Mouse (Mus musculus): ENCODE data around the gene Rnf216. TPM values are rescaled to one million over a fixed set of nuclear protein-coding genes. Genes with fewer than 3 reads are reported as not detected.

Rnf216 gene
- total RNA-seq, 2 experiments from 2014 or later = 37.4 to 45.4 TPM

DNA sequence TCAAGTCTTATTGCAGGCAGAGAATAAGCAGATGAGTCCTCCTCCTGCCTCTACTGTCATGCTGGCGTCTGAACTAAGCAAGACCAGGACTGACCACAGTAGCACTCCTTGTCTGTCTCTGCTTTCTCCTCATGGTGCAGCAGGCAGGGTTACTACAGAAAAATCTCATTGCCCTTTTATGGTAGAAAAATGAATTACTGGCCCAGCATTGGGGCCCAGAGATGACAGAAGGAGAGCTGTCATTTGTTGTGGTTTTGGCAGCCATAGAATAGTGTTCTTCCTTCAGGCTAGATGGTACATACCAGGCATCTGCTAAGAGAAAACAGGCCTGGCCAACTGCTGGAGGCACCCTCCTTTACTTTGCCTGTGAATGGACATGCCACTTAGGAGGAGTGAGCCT is 55.0 kb downstream of the Rnf216 start:
- no peak for DNase-seq (ENCODE audit: low spot score in 2 of 2)

GRCm38 (mm10) chr5:143056191-143056880 is 56.5 kb downstream of the Rnf216 start:
- intact Hi-C loops (cut with DNase I) = no loop called here

More for the DNA sequence above, 55.0 kb downstream of the Rnf216 start:
- intact Hi-C loops (cut with DNase I) = no loop called here

DNA sequence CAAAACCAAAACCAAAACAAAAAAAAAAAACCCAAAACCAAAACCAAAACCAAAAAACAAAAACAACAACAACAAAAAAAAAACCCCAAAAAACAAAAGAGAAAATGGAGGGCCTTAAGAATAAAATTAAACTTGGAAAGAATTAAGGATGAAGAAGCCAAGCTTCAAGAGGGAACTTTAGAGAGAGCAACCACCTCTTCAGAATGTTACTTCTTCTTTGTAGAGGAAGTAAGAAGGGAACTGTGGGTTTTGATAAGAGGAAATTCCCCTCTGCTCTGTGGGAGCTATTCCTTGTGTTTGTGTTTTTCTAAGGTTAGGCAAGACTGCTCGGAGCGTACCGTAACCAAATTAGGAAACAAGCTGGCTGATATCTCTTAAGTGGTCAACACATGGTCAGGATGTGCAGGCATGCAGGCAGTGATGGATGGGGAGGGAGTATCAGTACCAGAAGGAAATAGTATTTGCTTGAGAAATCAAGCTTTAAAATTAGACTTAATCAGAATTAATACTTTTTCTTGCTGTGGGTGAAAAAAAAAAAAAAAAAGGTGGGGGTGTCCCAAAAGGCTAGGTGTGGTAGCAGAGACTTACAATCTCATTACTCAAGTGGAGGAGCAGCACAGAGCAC is 57.2 kb downstream of the Rnf216 start:
- intact Hi-C loops (cut with DNase I) = no loop called here
- no peak for DNase-seq (ENCODE audit: low spot score in 2 of 2)

More at GRCm38 (mm10) chr5:143056191-143056880, 56.5 kb downstream of the Rnf216 start:
- DNase-seq (ENCODE audit: low spot score in 2 of 2) = no peak

DNA sequence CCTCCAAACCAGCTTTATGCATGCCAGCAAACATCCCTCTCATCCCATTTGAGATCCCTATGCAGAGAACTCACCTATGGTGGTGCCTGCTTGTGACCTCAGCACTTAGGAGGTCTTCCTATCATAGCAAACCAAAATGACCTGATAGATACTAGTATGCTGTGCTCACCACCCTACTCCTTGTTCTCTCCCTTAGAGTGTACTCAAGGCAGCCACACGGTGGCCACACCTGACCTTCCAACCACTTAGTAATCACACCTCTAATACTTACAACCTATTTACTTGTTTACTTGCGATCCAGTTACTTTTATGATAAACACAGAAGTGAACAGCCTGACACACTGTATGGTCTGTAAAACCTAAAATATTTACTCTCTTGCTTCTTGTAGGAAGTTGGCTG is 58.1 kb downstream of the Rnf216 start:
- intact Hi-C loops (cut with DNase I) = no loop called here
- no peak for DNase-seq (ENCODE audit: low spot score in 2 of 2)

- DNase-seq (ENCODE audit: low spot score in 2 of 2) = peak; percentile 46 to 56
These were observed 59.4 kb downstream of the Rnf216 start for GRCm38 (mm10) chr5:143053132-143053972.

GRCm38 (mm10) chr5:143052677-143053076 is 60.1 kb downstream of the Rnf216 start:
- no peak for DNase-seq (ENCODE audit: low spot score in 2 of 2)
- intact Hi-C loops (cut with DNase I) = no loop called here

More at GRCm38 (mm10) chr5:143053132-143053972, 59.4 kb downstream of the Rnf216 start:
- intact Hi-C loops (cut with DNase I) = no loop called here

DNA sequence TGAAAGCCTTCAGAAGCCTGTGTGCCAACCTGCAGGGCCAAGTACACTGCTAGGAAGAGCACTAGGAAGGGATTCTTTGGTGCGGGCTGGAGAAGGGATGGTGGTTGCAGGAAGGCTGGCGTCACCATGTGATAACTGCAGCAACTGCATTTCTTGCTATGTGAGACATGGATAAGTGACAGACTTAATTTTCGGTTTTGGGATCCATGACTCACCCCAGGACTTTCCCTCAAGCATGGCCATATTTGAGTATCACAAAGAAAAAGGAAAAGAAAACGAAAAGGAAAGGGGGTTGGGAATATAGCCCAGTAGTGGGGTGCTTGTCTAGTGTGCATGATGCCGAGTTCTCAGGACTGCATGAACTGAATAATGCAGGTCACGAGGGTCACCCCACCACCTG is 60.9 kb downstream of the Rnf216 start:
- DNase-seq (ENCODE audit: low spot score in 2 of 2) = no peak
- intact Hi-C loops (cut with DNase I) = no loop called here

GRCm38 (mm10) chr5:143050273-143050672 is 62.5 kb downstream of the Rnf216 start:
- no peak for DNase-seq (ENCODE audit: low spot score in 2 of 2)
- intact Hi-C loops (cut with DNase I) = no loop called here

DNA sequence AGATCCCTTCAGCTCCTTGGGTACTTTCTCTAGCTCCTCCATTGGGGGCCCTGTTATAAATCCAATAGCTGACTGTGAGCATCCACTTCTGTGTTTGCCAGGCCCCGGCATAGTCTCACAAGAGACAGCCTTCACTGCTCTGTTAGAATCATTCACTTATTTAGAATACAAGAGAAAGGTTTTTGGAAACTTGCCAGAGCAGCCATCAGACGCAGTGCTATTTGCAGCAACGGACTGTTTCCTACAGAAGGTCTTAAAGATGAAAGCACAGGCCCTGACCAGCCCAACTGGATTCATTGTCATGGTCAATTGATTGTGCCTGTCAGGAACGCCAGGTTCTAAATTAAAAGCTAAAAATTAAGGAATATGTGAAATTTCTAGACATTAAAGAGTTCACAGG is 63.0 kb downstream of the Rnf216 start:
- no peak for DNase-seq (ENCODE audit: low spot score in 2 of 2)
- intact Hi-C loops (cut with DNase I) = no loop called here

DNA sequence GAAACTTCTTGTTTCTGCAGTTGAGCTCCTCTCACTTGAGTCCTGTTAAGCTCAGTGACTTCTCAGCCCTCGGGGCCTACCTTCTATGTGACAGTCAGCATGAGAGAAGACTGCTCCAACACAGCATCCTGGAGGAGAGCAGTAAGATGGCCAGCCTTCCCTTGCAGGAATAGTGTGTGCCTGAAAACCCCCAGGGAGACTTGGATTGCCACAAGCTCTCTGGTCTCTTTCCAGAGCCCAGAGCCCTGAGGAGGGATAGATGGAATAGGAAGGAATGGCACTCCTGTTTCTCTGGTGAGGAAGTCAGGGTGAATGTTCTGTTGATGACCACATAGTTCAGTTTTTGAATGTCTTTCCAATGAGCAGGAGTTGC is 63.8 kb downstream of the Rnf216 start:
- intact Hi-C loops (cut with DNase I) = no loop called here
- DNase-seq (ENCODE audit: low spot score in 2 of 2) = no peak

DNA sequence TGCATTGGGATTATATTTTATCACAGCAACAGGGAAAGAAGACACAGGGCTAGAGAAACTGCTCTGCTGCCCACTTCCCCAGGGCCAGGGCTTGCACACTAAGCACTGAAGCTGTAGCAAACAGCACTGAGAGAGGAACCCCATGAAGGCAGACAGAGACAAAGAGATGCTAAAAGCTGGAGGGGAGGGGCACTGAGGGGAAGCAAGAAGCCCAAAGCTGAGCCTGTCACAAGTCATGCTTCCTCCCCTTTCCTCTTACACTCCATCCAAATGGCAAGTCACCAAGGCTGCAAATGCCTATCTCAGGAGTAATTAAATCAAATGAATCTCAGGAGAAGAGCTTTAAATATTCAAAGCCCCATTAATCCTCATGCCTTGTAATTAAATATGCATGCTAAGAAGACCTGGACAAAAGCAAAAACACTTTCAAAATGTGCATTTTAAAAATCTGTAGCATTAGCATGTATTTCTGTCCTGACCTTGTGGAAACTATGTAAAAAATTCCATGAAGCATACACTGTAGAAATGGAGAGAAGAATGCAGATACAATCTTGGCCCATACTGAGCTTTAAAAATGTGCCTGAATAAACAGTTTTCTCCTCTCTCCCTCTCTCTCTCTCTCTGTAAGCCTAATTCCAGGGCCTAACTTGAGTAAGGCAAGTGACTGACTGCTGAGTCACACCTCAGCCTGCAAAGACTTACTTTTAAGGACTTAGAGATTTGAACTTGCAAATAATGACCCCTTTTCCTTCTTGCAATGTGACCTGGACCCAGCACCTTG is 64.4 kb downstream of the Rnf216 start:
- no peak for DNase-seq (ENCODE audit: low spot score in 2 of 2)
- intact Hi-C loops (cut with DNase I) = no loop called here

DNA sequence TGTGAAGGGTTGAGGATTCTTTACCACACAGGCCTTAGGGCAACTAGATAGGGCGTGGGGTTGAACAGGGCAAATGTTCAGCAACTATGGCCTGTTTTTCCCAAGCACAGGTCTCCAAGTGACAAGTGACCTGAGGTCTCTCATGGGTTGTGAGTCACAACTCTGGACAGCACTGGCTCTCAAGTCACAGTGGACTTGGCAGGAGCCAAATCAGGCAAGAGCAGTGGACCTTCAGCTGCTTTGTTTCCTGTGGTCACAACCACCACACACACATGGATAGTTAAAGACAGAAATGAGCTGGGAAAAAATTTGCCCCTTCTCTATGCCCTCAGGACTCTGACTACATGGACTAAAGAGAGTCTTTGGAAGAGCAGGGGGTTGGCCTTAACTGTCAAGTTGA is 65.2 kb downstream of the Rnf216 start:
- no peak for DNase-seq (ENCODE audit: low spot score in 2 of 2)
- intact Hi-C loops (cut with DNase I) = no loop called here

- intact Hi-C loops (cut with DNase I) = no loop called here
- no peak for DNase-seq (ENCODE audit: low spot score in 2 of 2)
These were observed 68.9 kb downstream of the Rnf216 start for GRCm38 (mm10) chr5:143043902-143044301.

DNA sequence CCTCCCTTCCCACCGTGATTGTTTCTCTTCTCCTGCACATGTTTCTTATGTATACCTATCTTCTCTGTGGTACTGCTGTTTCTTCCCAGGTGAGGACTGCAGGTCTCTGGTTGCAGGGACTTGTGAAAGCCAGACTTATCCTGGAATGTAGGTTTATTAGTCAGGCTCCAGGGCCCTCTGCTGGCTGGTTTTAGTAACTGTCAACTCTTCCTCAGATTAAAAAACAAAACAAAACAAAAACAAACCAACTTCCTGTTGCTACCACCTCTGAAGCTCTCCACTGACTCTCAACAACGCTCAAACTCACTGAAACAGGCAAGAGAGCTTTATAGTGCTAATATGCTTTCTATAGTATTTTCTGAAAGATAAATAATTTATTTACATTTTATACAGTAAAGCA is 69.5 kb downstream of the Rnf216 start:
- intact Hi-C loops (cut with DNase I) = no loop called here
- no peak for DNase-seq (ENCODE audit: low spot score in 2 of 2)

- intact Hi-C loops (cut with DNase I) = no loop called here
- no peak for DNase-seq (ENCODE audit: low spot score in 2 of 2)
These were observed 74.0 kb downstream of the Rnf216 start for GRCm38 (mm10) chr5:143038794-143039193.

- DNase-seq (ENCODE audit: low spot score in 2 of 2) = no peak
- intact Hi-C loops (cut with DNase I) = loop anchor here (1.0 kb wide), 1 partner anchor 101 kb away; no protein-coding TSS in a partner anchor
These were observed 75.6 kb downstream of the Rnf216 start for GRCm38 (mm10) chr5:143037201-143037600.

DNA sequence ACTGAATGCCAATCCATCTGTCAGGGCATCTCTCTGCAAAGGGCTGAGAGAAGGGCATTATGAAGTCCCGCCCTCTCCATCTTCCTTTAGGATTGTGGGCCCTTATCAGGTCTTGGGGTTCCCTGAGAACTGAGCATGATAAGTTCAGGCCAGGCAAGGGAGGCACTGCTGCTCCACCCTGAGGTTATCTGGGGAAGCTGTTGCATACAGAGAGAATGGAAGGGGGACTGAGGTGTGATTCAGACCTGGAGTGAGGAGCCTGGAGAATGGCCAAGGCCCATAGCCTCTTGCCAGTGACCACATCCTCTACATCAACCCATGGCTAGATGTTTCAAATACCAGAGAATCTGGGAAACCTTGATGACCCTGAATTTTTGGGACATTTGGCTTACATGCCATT is 76.7 kb downstream of the Rnf216 start:
- intact Hi-C loops (cut with DNase I) = no loop called here
- no peak for DNase-seq (ENCODE audit: low spot score in 2 of 2)

DNA sequence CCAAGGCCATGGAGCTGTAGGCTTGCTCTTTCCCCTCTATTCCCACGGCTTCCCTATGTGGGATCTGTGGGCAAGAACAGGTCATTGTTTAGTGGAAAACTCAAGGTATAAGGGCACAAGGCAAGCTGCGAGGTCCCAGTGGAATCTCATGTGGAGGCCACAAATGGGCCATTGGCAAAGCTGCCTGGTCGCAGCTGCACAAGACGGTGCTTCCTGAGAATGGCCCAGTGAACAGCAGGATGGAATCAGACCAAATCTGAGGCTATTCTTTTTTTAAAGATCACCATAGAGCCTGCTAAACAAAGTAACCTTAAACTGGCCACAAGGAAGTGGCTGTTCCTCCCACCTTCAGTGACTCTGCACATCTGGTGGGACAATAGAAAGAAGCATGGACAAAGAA is 77.5 kb downstream of the Rnf216 start:
- intact Hi-C loops (cut with DNase I) = no loop called here
- no peak for DNase-seq (ENCODE audit: low spot score in 2 of 2)

DNA sequence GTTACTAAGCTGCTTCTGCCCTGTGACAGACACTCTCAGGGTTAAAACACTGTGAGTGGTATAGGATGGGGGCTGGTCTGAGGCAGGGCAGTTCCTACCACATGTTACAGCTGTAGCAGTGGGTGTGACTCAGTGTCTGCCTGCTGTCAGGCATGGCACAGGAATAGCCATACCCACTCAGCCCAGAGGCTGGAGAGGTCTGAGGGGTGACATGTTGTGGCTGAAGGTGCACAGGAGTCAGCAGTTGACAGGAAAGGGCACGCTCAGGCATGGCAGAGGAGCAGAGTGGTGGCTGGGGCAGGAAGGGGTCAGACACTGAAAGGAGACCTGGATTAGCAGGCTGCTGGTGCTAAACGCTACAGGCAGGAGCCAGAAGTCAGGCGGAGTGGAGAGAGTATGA is 78.7 kb downstream of the Rnf216 start:
- no peak for DNase-seq (ENCODE audit: low spot score in 2 of 2)
- intact Hi-C loops (cut with DNase I) = no loop called here

- DNase-seq (ENCODE audit: low spot score in 2 of 2) = no peak
- intact Hi-C loops (cut with DNase I) = no loop called here
These were observed 79.5 kb downstream of the Rnf216 start for GRCm38 (mm10) chr5:143033277-143033676.

Data from left cerebral cortex, postnatal 36 days (tissue).